Mouse (Mus musculus) erythroid progenitor cell, adult 5-6 weeks (primary cell): ENCODE measurements at regions not wholly inside any gene's neighbourhood (a gene's known extent, or its start where the extent isn't known, plus 50 kb on each side); places are given as distances from the start of the nearest gene placed in this dataset.

Experiments
- ATAC-seq: replicated peaks from 2 replicates; pipeline ENCODE4 v1.8.0; 2016; ENCODE audit warnings: moderate number of reproducible peaks, mild to moderate bottlenecking, moderate TSS enrichment, inconsistent platforms; ENCODE audit not compliant: poor library complexity, low FRiP score, severe bottlenecking

GRCm38 (mm10) chr15:52564078-52564477 is 1320.6 kb upstream of the Gm7489 start:
- no peak for ATAC-seq

DNA sequence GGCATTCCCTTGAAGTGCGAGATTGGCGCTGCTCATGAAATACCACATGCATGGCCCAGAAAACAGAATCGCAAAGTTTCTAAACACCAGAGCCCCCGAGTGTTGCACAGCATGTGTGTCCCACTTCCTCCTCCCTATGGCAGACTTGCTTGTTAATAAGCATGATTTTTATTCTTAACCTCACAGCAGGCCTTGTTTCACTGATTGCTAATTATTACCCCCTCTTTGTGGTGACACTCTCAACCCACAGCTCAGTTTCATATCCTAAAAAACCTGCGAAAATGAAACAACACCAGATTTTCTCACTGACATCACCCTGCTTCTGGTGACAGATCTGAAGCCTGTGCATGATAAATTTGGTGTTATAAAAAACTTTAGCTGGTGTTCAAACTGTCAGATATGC is 1319.3 kb upstream of the Gm7489 start:
- ATAC-seq, result no peak

GRCm38 (mm10) chr15:52570256-52570655 is 1314.5 kb upstream of the Gm7489 start:
- ATAC-seq, result no peak

GRCm38 (mm10) chr15:52577614-52578013 is 1307.1 kb upstream of the Gm7489 start:
- ATAC-seq, result no peak

GRCm38 (mm10) chr15:52589391-52589790 is 1295.3 kb upstream of the Gm7489 start:
- no peak for ATAC-seq

GRCm38 (mm10) chr15:52599511-52599910 is 1285.2 kb upstream of the Gm7489 start:
- no peak for ATAC-seq

GRCm38 (mm10) chr15:52599957-52600356 is 1284.7 kb upstream of the Gm7489 start:
- no peak for ATAC-seq

- ATAC-seq, result no peak
Observed at GRCm38 (mm10) chr15:52639790-52640189, 1244.9 kb upstream of the Gm7489 start.

GRCm38 (mm10) chr15:52645961-52646360 is 1238.7 kb upstream of the Gm7489 start:
- ATAC-seq, result no peak

DNA sequence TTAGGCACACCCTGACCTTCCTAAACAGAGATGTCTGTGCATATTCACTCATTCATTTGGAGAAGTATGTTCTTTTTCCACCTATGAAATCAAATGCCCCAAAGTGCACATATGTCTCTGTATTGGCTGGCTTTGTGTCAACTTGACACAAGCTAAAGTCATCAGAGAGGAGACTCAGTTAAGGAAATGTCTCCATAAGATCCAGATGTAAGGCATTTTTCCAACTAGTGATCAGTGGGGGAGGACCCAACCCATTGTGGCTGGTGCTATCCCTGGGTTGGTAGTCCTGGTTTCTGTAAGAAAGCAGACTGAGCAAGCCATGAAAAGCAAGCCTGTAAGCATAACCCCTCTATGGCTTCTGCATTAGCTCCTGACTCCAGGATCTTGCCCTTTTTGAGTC is 1226.8 kb upstream of the Gm7489 start:
- no peak for ATAC-seq
